Mouse (Mus musculus) ES-E14 (cell line): ENCODE results near the gene Fam133b. TPM values are rescaled to one million over a fixed set of nuclear protein-coding genes. Genes with fewer than 3 reads are reported as not detected.

Experiments used
- DNase-seq: peaks from one replicate; pipeline ENCODE4 v3.0.0-alpha.2; 2013; ENCODE audit warnings: low read depth, low spot score
- H3K27ac ChIP-seq: 2 replicates; pipeline ENCODE4 v1.5.1; 2012; ENCODE audit warnings: low read depth, mild to moderate bottlenecking, low read length, moderate library complexity, mixed read lengths; ENCODE audit not compliant: poor library complexity, insufficient read depth, severe bottlenecking
- H3K36me3 ChIP-seq: 2 replicates; pipeline ENCODE4 v1.6.1; 2012; ENCODE audit warnings: mild to moderate bottlenecking, low read length, moderate library complexity, mixed read lengths; ENCODE audit not compliant: control insufficient read depth, poor library complexity, insufficient read depth, severe bottlenecking
- H3K4me1 ChIP-seq, 2 experiments: fragments of 150-350 bp in 1 of 2; sonication (generic) in 1 of 2; 2 replicates each; pipeline ENCODE4 v1.6.1; 2012; ENCODE audit warnings: low read length in 2 of 2, mild to moderate bottlenecking in 1 of 2, mixed read lengths in 1 of 2; ENCODE audit not compliant: control insufficient read depth in 2 of 2, insufficient read depth in 2 of 2, poor library complexity in 1 of 2
- H3K4me3 ChIP-seq, 2 experiments: fragments of 150-350 bp in 1 of 2; sonication (generic) in 1 of 2; 2 replicates each; pipeline ENCODE4 v1.5.1; 2012; ENCODE audit warnings: low read length in 2 of 2, low read depth in 1 of 2, mild to moderate bottlenecking in 1 of 2, mixed read lengths in 1 of 2; ENCODE audit not compliant: insufficient read depth in 1 of 2, poor library complexity in 1 of 2, severe bottlenecking in 1 of 2
- H3K9ac ChIP-seq: 2 replicates; pipeline ENCODE4 v1.6.1; 2012; ENCODE audit warnings: low read depth, mild to moderate bottlenecking, low read length, mixed read lengths; ENCODE audit not compliant: poor library complexity, insufficient read depth, severe bottlenecking
- H3K9me3 ChIP-seq: fragments of 150-350 bp; sonication (generic); 2 replicates; pipeline ENCODE4 v1.6.1; 2012; ENCODE audit warnings: low read depth, mild to moderate bottlenecking, low read length; ENCODE audit not compliant: control insufficient read depth, insufficient read depth
- CHD2 ChIP-seq: IDR thresholded peaks from 2 replicates; pipeline ENCODE4 v1.6.1; 2014; ENCODE audit warnings: mild to moderate bottlenecking, low read depth, low read length, inconsistent platforms
- HCFC1 ChIP-seq: IDR thresholded peaks from 2 replicates; pipeline ENCODE4 v1.6.1; 2012; ENCODE audit warnings: low read length, inconsistent platforms, borderline replicate concordance; ENCODE audit not compliant: insufficient read depth
- MAFK ChIP-seq: IDR thresholded peaks from 2 replicates; pipeline ENCODE4 v1.6.1; 2014; ENCODE audit warnings: mild to moderate bottlenecking, low read depth, low read length, inconsistent platforms; ENCODE audit not compliant: insufficient read depth
- ZC3H11A ChIP-seq: IDR thresholded peaks from 2 replicates; pipeline ENCODE4 v1.6.1; 2012; ENCODE audit warnings: low read depth, mild to moderate bottlenecking, inconsistent platforms, low read length, borderline replicate concordance
- ZNF384 ChIP-seq: IDR thresholded peaks from 2 replicates; pipeline ENCODE4 v1.6.1; 2012; ENCODE audit warnings: low read depth, low read length, inconsistent platforms
- in situ Hi-C, 2 experiments: fragments of 600-800 bp; cut with MboI; formaldehyde crosslinking; loops; one replicate each; pipeline ENCODE4 v1.15.1; 2025; ENCODE audit warnings: low sequenced_read_pairs in 2 of 2, inconsistent platforms in 1 of 2; ENCODE audit not compliant: unreplicated experiment in 2 of 2
- total RNA-seq: library from RNA; depleted of rRNA; stranded (reverse); fragments of 300-350 nt; gene quantifications from 2 replicates; pipeline ENCODE4 v1.2.3, GENCODE M21; 2012

Gene Fam133b
- total RNA-seq, 1 experiment = 30.0 TPM

DNA sequence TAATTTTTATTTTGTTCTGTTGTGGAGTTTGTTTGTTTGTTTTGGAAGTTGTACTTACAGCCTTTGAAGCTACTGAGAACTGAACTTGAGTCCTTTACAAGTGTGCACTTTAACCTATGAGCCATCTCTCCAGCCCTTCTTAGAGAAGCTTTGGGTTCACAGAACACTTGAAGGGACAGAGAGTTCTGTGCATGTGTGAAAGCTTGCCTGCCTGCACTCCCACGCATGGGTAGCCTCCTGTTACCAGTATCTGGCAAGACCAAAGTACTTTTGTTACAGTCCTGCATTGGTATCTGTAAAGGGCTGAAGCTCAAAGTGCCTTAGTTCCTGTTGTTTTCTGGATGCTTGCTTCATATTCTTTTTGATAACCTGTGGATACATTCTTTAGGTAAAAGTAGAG, 2.6 kb downstream of the Fam133b start:
- no peak for DNase-seq
- H3K27ac ChIP-seq = no peak overlapping the region
- no peak overlapping the region for H3K9ac ChIP-seq
- H3K9me3 ChIP-seq = no peaks in the 10 kb centered on the region
- in situ Hi-C loops = no loop called here
- TF ChIP-seq HCFC1 (no peak), ZNF384 (no peak), MAFK (no peak), ZC3H11A (no peak), CHD2 (no peak)
- H3K36me3 ChIP-seq = peaks cover 3% of the 10 kb centered on the region; the same call in 1 of the 2 replicates
- no peak overlapping the region for H3K4me3 ChIP-seq
- H3K4me1 ChIP-seq = peaks cover 4 to 7% of the 10 kb centered on the region in 2 experiments; a peak in 2 of 4 replicates

DNA sequence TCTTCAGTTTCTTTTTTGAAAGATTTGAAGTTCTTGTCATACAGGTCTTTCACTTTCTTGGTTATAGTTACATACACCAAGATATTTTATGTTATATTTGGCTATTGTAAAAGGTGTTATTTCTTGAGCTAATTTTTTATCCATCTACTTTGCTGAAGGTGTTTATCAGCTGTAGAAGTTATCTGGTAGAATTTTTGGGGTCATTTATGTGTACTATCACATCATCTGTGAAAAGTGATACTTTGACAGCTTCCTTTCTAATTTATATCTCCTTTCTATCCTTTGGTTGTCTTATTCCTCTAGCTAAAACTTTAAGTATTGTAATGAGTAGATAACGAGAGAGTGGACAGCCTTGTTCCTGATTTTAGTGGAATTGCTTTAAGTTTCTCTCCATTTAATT, 7.8 kb downstream of the Fam133b start:
- Histone ChIP-seq H3K27ac (no peak overlapping the region), H3K4me3 (no peak overlapping the region), H3K36me3 (peaks cover 6% of the 10 kb centered on the region), H3K9ac (no peak overlapping the region), H3K4me1 (0 out of 4 replicates have a peak, but pooled peaks cover 0 to 2% of the 10 kb centered on the region in 2 experiments), H3K9me3 (no peaks in the 10 kb centered on the region)
- no peak for DNase-seq
- in situ Hi-C loops = no loop called here
- no peak for TF ChIP-seq MAFK
- TF ChIP-seq HCFC1 = no peak
- TF ChIP-seq ZC3H11A = no peak
- TF ChIP-seq ZNF384 = no peak
- TF ChIP-seq CHD2 = no peak

DNA sequence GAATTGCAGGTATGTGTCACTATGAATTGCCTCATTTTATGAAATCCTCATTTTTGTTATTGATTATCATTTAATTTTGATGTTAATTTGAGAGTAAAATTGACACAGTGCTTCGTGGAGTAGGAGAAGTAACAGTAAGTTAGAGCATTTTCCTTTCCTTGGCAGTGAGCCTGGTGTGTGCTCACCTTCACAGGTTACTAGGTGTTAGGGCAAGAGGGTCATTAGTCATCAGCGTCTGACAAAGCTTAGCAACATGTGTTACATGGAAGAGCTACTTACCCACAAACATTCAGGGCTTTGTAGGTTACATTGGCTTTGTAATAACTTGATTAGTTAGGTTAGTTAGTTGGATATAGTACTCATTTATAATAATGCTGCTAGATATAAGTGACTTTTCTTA, 10.6 kb downstream of the Fam133b start:
- no peaks in the 10 kb centered on the region for H3K4me1 ChIP-seq
- in situ Hi-C loops = no loop called here
- no peak for TF ChIP-seq ZC3H11A
- no peak for TF ChIP-seq ZNF384
- no peak for TF ChIP-seq MAFK
- TF ChIP-seq CHD2 = no peak
- no peak for TF ChIP-seq HCFC1
- no peak overlapping the region for H3K27ac ChIP-seq
- no peak overlapping the region for H3K9ac ChIP-seq
- no peak for DNase-seq
- no peak overlapping the region for H3K4me3 ChIP-seq
- peaks cover 10% of the 10 kb centered on the region; the same call in 1 of the 2 replicates for H3K36me3 ChIP-seq
- no peaks in the 10 kb centered on the region for H3K9me3 ChIP-seq

DNA sequence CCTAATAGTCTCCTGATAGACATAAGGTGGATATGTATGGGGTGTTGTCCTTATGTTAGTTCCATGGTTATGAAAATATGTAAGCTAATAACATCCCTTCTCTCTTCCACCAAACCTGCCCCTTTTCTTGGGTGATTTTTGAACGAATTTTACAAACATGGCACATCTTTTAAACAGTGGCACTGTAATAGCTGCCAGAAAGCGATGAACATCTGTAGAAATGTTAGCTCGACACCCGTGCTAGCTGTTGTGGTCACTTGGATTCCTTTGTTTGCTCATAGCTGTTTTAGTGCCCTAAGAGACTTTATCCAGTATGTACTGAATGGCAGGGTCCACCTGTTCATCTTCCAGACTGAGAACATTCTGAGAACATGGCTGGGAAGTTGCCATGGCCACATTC, 27.6 kb downstream of the Fam133b start, which contains the start of gene 1700109H08Rik:
TSS of gene 1700109H08Rik (plus strand) at position 301 of the 400 bp plus-strand sequence.
- H3K27ac ChIP-seq = no peak within 1 kb of the TSS
- no peak for DNase-seq
- H3K4me1 ChIP-seq = no peaks in the 10 kb centered on the region
- no peak within 1 kb of the TSS for H3K4me3 ChIP-seq
- H3K9ac ChIP-seq = no peak within 1 kb of the TSS
- H3K9me3 ChIP-seq = no peaks in the 10 kb centered on the region
- H3K36me3 ChIP-seq = peaks cover 32% of the 10 kb centered on the region
- in situ Hi-C loops = no loop called here
- TF ChIP-seq CHD2 = no peak
- no peak for TF ChIP-seq HCFC1
- TF ChIP-seq ZC3H11A = no peak
- TF ChIP-seq ZNF384 = no peak
- no peak for TF ChIP-seq MAFK

DNA sequence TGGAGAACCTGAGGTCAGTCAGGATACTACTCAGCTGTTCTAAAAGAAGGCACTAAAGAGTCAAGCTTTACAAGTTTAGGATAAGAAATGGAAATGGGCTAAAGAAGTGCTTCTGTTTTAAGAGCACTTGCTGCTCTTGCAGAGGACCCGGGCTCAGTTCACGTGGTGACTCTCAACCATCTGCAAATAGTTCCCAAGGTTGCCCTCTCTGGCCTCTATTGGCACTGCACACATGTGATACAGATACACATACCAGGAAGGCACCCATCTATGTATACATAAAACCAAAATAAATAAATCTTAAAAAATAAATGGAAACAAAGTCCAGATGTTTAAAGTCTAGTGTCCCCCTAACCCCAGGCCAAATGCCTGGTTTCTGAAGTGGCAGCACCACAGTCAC, 31.2 kb downstream of the Fam133b start:
- in situ Hi-C loops = no loop called here
- H3K9ac ChIP-seq = no peak overlapping the region
- TF ChIP-seq MAFK (no peak), ZNF384 (no peak), CHD2 (no peak), ZC3H11A (no peak), HCFC1 (no peak)
- H3K4me3 ChIP-seq = no peak overlapping the region
- peaks cover 0 to 14% of the 10 kb centered on the region in 2 experiments; a peak in 3 of 4 replicates for H3K4me1 ChIP-seq
- no peak overlapping the region for H3K27ac ChIP-seq
- DNase-seq = no peak
- H3K36me3 ChIP-seq = peaks cover 30% of the 10 kb centered on the region
- no peaks in the 10 kb centered on the region for H3K9me3 ChIP-seq
